Mouse (Mus musculus): ENCODE results near the gene Il1rl2.

The Il1rl2 gene

GRCm38 (mm10) chr1:40382841-40383240 lies 58.4 kb downstream of the Il1rl2 start:
- no peak for DNase-seq

- no peak for DNase-seq
These were observed 60.6 kb downstream of the Il1rl2 start for GRCm38 (mm10) chr1:40384931-40385545.

- DNase-seq: no peak
These were observed 67.0 kb downstream of the Il1rl2 start for GRCm38 (mm10) chr1:40391374-40391773.

GRCm38 (mm10) chr1:40392535-40392934 lies 68.1 kb downstream of the Il1rl2 start:
- no peak for DNase-seq

DNA sequence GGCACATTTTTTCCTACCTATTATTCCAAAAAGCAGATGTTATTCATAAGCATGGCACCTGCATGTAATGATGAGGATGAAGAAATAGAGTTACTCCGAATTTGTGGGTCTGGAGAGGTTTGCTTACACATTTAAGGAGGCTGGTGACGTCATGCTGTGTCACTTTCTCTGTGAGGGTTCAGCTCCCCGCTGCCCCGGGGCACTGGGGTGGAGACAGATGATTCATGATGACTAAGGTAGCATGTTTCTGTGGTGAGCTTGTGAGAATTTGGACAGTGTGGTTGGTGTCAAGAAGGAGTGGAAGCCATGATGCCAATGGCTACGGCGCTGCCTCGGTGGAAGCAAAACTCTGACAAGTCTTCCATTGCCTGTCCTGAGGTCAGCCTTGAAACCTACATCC lies 68.8 kb downstream of the Il1rl2 start:
- no peak for DNase-seq

DNA sequence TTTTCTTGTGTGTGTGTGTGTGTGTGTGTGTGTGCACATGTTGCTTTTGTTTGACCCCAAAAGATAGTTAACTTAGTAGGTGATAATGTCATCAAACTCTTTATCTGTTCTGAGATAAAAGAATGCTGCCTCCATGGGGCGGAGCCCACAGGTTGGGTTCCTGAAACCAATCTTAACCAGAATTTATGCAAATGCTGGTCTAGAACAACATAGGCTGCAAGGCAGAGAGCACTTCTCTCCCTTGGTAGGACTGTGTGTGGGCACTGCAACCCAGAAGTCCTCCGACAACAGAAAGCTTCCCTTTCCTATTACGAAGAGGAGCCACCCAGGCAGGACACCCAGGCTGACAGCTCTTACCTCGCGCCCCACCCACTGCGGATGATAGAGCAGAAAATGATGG lies 75.2 kb downstream of the Il1rl2 start:
- no peak for DNase-seq

- DNase-seq: no peak
These were observed 80.3 kb downstream of the Il1rl2 start for GRCm38 (mm10) chr1:40404682-40405081.

GRCm38 (mm10) chr1:40409882-40410281 lies 85.5 kb downstream of the Il1rl2 start:
- no peak for DNase-seq

- DNase-seq: no peak
These were observed 88.6 kb downstream of the Il1rl2 start for GRCm38 (mm10) chr1:40413039-40413438.

DNA sequence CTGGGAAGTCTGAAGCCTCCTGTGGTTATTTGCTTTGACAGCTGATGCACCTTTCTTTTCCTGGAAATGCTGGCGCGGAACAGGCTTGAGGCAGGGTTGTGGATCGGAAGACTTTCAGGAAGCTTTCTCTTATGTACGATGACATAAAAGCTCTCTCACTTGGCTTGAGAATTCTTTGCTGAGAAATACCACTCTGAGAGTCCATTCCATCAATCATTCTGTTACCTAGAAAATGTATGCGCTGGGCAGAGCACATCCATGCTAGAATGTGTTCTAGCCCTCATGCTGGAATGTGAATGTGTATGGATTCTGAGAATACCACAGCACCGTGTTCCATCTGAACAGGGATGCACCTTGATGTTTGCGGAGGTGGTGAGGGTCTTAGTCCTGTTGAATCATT lies 89.9 kb downstream of the Il1rl2 start:
- no peak for DNase-seq

GRCm38 (mm10) chr1:40414863-40415656 lies 90.7 kb downstream of the Il1rl2 start:
- DNase-seq: no peak

DNA sequence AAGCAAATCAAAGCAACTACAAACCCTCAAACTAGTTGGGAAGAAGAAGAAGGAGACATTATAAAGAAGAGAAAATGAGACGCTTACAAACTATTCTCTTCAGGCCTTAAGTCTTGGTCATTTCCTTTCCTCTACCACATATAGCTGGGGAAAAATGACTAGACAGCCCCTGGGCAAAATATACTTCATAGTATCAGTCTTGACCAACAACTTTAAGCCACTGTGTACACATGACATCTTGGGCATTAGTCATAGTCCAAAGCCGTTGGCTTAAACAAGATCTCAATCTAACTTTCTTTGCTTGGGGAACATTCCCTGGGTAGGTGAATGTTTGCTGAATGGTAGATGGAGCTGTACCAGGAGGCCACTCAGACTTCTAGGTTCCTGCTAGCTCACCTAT lies 92.6 kb downstream of the Il1rl2 start:
- DNase-seq: no peak
